Mouse (Mus musculus) heart, adult 2 months (tissue): Measurements from ENCODE around the gene Exph5.

Experiments used
- CTCF ChIP-seq: fragments of 200-600 bp; IDR thresholded peaks from 2 replicates; pipeline ENCODE4 v1.8.1; 2022; ENCODE audit warnings: antibody characterized with exemption, mild to moderate bottlenecking, moderate library complexity
- EP300 ChIP-seq: fragments of 200-500 bp; IDR thresholded peaks from 2 replicates; pipeline ENCODE4 v1.6.1; 2011; ENCODE audit warnings: low read depth, low read length, control low read depth; ENCODE audit not compliant: insufficient read depth
- POLR2A ChIP-seq: fragments of 200-500 bp; IDR thresholded peaks from 2 replicates; pipeline ENCODE4 v1.6.1; 2011; ENCODE audit warnings: mild to moderate bottlenecking, low read depth, low read length, control low read depth; ENCODE audit not compliant: insufficient read depth

DNA sequence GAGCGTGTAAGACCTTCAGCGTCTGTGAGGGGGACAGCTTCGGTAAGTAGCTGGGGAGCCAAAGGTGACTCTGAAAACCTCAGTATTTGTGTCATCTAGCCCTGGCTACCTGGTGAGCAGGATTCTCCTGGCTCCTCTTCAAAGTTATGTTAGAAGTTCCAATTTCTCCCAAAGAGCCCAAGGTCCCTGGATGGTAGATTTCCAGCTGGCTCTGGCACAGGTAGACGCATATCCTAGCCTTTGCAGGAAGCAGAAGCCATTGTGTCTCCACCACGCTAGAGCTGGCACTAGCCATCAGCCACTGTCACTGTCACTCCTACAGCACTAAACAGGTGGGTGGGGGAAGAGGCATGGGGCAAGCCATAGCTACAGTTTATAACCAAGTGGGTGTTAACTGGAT lies 51.7 kb downstream of the Exph5 start:
- TF ChIP-seq CTCF = no peak
- no peak for TF ChIP-seq EP300
- no peak for TF ChIP-seq POLR2A
